ENCODE assay signal across 8 mouse cellular contexts in the genomic region with DNA sequence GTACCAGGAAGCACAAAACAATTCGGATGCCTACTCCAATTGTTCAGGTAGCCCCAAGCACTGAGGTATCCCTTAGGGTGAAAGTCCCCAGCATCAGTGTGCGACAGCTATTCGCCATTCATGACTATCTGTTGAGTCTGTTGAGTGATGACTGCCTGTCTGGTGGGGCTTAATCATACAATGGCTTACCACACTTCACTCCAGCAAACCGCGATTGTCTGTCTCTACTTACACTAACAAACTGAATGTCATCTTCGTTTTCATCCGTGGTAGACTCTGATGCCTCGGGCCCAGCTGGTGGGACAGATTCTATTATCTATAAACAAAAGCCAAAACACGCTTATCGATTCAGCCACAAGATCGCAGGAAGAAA. TPM values are rescaled to one million over a fixed set of nuclear protein-coding genes. Genes with fewer than 3 reads are reported as not detected.
A peak's percentile ranks its signal among the peaks of the same experiment; 100 is the strongest.
DNase-seq lines count a peak whose midpoint lies in the region; ATAC-seq and TF ChIP-seq lines count a peak whose summit lies in the region.

No protein-coding gene starts in this region.

- H3K4me3 ChIP-seq in heart, embryonic 13.5 days, result peak overlapping the region; percentile 82
- peak overlapping the region; percentile 89 to 94 (median 93) for H3K4me3 ChIP-seq in CH12.LX (replicated peaks in 1 of 3; ENCODE audit: low read depth in 2 of 3, low read length in 2 of 3, poor library complexity in 1 of 3)
- peak overlapping the region; percentile 98 for H3K4me3 ChIP-seq in embryonic facial prominence, embryonic 13.5 days
- H3K4me3 ChIP-seq in intestine, embryonic 15.5 days (replicated peaks), result peak overlapping the region; percentile 91
- H3K4me3 ChIP-seq in midbrain, postnatal 0 days (ENCODE audit: low read depth, low read length), result peak overlapping the region; percentile 93

- H3K79me2 ChIP-seq in CH12.LX (replicated peaks; ENCODE audit: control insufficient read depth, extremely low read depth, insufficient read depth, poor library complexity, severe bottlenecking), result peaks cover 45% of the 10 kb centered on the region

- TF ChIP-seq RAD21 in CH12.LX (IDR thresholded peaks at IDR 0.05; ENCODE audit: low read depth, low read length), result no peak

- no peak for TF ChIP-seq POLR2A in CH12.LX (IDR thresholded peaks at IDR 0.05; ENCODE audit: low read depth, low read length)

- no peak for TF ChIP-seq CTCF in CH12.LX (conservative IDR thresholded peaks at IDR 0.05 in 1 of 2, IDR thresholded peaks at IDR 0.05 in 1 of 2; ENCODE audit: low read depth in 2 of 2, low read length in 2 of 2)
- TF ChIP-seq CTCF in midbrain, postnatal 0 days (IDR thresholded peaks at IDR 0.05), result no peak

- dilution Hi-C loops in CH12.LX (cut with MboI; ENCODE audit: extremely low pct_ligation_motif_present, extremely low pct_unique_long_range_greater_than_20kb, low sequenced_read_pairs), result no loop called here

- H3K9ac ChIP-seq in heart, embryonic 13.5 days, result peak overlapping the region; percentile 96
- peak overlapping the region; percentile 87 for H3K9ac ChIP-seq in CH12.LX (ENCODE audit: insufficient read depth, low read depth)
- H3K9ac ChIP-seq in embryonic facial prominence, embryonic 13.5 days, result peak overlapping the region; percentile 98
- H3K9ac ChIP-seq in intestine, embryonic 15.5 days, result peak overlapping the region; percentile 99
- H3K9ac ChIP-seq in midbrain, postnatal 0 days (replicated peaks; ENCODE audit: low read length, poor library complexity, severe bottlenecking), result peak overlapping the region; percentile 93

- no peaks in the 10 kb centered on the region for H3K27me3 ChIP-seq in heart, embryonic 13.5 days (replicated peaks)
- H3K27me3 ChIP-seq in CH12.LX (replicated peaks), result no peaks in the 10 kb centered on the region
- no peaks in the 10 kb centered on the region for H3K27me3 ChIP-seq in embryonic facial prominence, embryonic 13.5 days
- no peaks in the 10 kb centered on the region for H3K27me3 ChIP-seq in intestine, embryonic 15.5 days (replicated peaks)
- no peaks in the 10 kb centered on the region for H3K27me3 ChIP-seq in midbrain, postnatal 0 days (ENCODE audit: insufficient read depth, low read length)

- no peaks in the 10 kb centered on the region for H3K9me3 ChIP-seq in heart, embryonic 13.5 days
- peaks cover 2% of the 10 kb centered on the region for H3K9me3 ChIP-seq in CH12.LX (replicated peaks; ENCODE audit: low read length)
- no peaks in the 10 kb centered on the region for H3K9me3 ChIP-seq in embryonic facial prominence, embryonic 13.5 days
- no peaks in the 10 kb centered on the region for H3K9me3 ChIP-seq in intestine, embryonic 15.5 days
- no peaks in the 10 kb centered on the region for H3K9me3 ChIP-seq in midbrain, postnatal 0 days (ENCODE audit: low read length)

- H3K36me3 ChIP-seq in heart, embryonic 13.5 days, result peaks cover 43% of the 10 kb centered on the region
- H3K36me3 ChIP-seq in CH12.LX (replicated peaks in 1 of 2; ENCODE audit: control insufficient read depth in 1 of 2, insufficient read depth in 1 of 2, low read length in 1 of 2), result peaks cover 21 to 39% of the 10 kb centered on the region in 2 experiments
- H3K36me3 ChIP-seq in embryonic facial prominence, embryonic 13.5 days, result peaks cover 32% of the 10 kb centered on the region
- peaks cover 4% of the 10 kb centered on the region; the same call in 1 of the 2 replicates for H3K36me3 ChIP-seq in intestine, embryonic 15.5 days
- peaks cover 3% of the 10 kb centered on the region; the same call in 1 of the 2 replicates for H3K36me3 ChIP-seq in midbrain, postnatal 0 days (ENCODE audit: insufficient read depth, low read length)

- no peak for ATAC-seq in heart, embryonic 13.5 days (ENCODE audit: extremely low read depth, insufficient number of reproducible peaks, low FRiP score, low TSS enrichment)
- ATAC-seq in embryonic facial prominence, embryonic 13.5 days (ENCODE audit: insufficient number of reproducible peaks, insufficient read depth, low FRiP score, low TSS enrichment, low read depth), result no peak
- peak; percentile 25 for ATAC-seq in intestine, embryonic 15.5 days
- no peak for ATAC-seq in midbrain, postnatal 0 days (ENCODE audit: low FRiP score)

- in situ Hi-C loops in CH12.LX (cut with MboI; ENCODE audit: low pct_ligation_motif_present, low pct_unique_long_range_greater_than_20kb, low sequenced_read_pairs), result no loop called here

- peaks cover 21% of the 10 kb centered on the region for H3K4me1 ChIP-seq in heart, embryonic 13.5 days
- peaks cover 2 to 28% of the 10 kb centered on the region in 2 experiments; a peak in 3 of 4 replicates for H3K4me1 ChIP-seq in CH12.LX (ENCODE audit: control insufficient read depth in 1 of 2, insufficient read depth in 2 of 2)
- peaks cover 18% of the 10 kb centered on the region for H3K4me1 ChIP-seq in embryonic facial prominence, embryonic 13.5 days
- H3K4me1 ChIP-seq in intestine, embryonic 15.5 days (replicated peaks), result peaks cover 8% of the 10 kb centered on the region
- peaks cover 7% of the 10 kb centered on the region for H3K4me1 ChIP-seq in midbrain, postnatal 0 days (ENCODE audit: insufficient read depth, low read length)

- no peak for DNase-seq in heart, postnatal 4 days
- peak; percentile 29 for DNase-seq in CH12.LX (ENCODE audit: extremely low read depth)
- no peak for DNase-seq in midbrain, postnatal 0 days (ENCODE audit: low spot score)
- no peak for DNase-seq in layer of hippocampus, postnatal 36 days
- DNase-seq in urinary bladder, adult 18-20 months (ENCODE audit: low spot score in 2 of 2), result no peak

- H3K27ac ChIP-seq in heart, embryonic 13.5 days (replicated peaks), result peak overlapping the region; percentile 93
- H3K27ac ChIP-seq in CH12.LX (ENCODE audit: insufficient read depth, low read depth), result no peak overlapping the region
- peak overlapping the region; percentile 92 for H3K27ac ChIP-seq in embryonic facial prominence, embryonic 13.5 days
- peak overlapping the region; percentile 93 for H3K27ac ChIP-seq in intestine, embryonic 15.5 days
- H3K27ac ChIP-seq in midbrain, postnatal 0 days (ENCODE audit: low read depth, low read length), result peak overlapping the region; percentile 93

- peak overlapping the region; percentile 83 for H3K4me2 ChIP-seq in heart, embryonic 13.5 days
- peak overlapping the region; percentile 72 for H3K4me2 ChIP-seq in CH12.LX (ENCODE audit: insufficient read depth, low read depth, poor library complexity, severe bottlenecking)
- H3K4me2 ChIP-seq in embryonic facial prominence, embryonic 13.5 days, result peak overlapping the region; percentile 78
- H3K4me2 ChIP-seq in intestine, embryonic 15.5 days (replicated peaks), result peak overlapping the region; percentile 56
- H3K4me2 ChIP-seq in midbrain, postnatal 0 days (ENCODE audit: low read depth, low read length, poor library complexity, severe bottlenecking), result peak overlapping the region; percentile 77

- no peak for TF ChIP-seq EP300 in CH12.LX (IDR thresholded peaks at IDR 0.05; ENCODE audit: low read length)

- WGBS in heart, embryonic 13.5 days, result 6% methylated on average over 11 of the region's 11 CpGs
- 7% methylated on average over 11 of the region's 11 CpGs for WGBS in embryonic facial prominence, embryonic 13.5 days
- WGBS in intestine, embryonic 15.5 days, result 6% methylated on average over 11 of the region's 11 CpGs
- WGBS in midbrain, postnatal 0 days, result 7% methylated on average over 11 of the region's 11 CpGs

TF ChIP-seq in CH12.LX, 34 proteins besides CTCF, POLR2A, EP300 and RAD21 (continues in another document):
- TF ChIP-seq CHD2 (IDR thresholded peaks at IDR 0.05; ENCODE audit: low read length) (no peak), ZC3H11A (IDR thresholded peaks at IDR 0.05; ENCODE audit: low read depth, low read length) (no peak), ZMIZ1 (IDR thresholded peaks at IDR 0.05; ENCODE audit: low read depth, low read length) (no peak), SIN3A (IDR thresholded peaks at IDR 0.05; ENCODE audit: low read length) (no peak), JUND (conservative IDR thresholded peaks at IDR 0.05; ENCODE audit: low read depth, low read length) (no peak), ZNF384 (IDR thresholded peaks at IDR 0.05; ENCODE audit: low read depth, low read length) (no peak), TBP (conservative IDR thresholded peaks at IDR 0.05; ENCODE audit: low read depth, low read length) (no peak), UBTF (IDR thresholded peaks at IDR 0.05; ENCODE audit: low read depth, low read length) (no peak), MYC (IDR thresholded peaks at IDR 0.05; ENCODE audit: low read depth, low read length) (no peak), POLR2AphosphoS2 (IDR thresholded peaks at IDR 0.05; ENCODE audit: low read depth, low read length) (no peak), NELFE (IDR thresholded peaks at IDR 0.05; ENCODE audit: low read depth, low read length) (no peak), RCOR1 (conservative IDR thresholded peaks at IDR 0.05; ENCODE audit: low read depth, low read length) (no peak), MXI1 (IDR thresholded peaks at IDR 0.05; ENCODE audit: low read depth, low read length) (no peak), MAFK (IDR thresholded peaks at IDR 0.05; ENCODE audit: insufficient replicate concordance, low read length) (no peak)

RNA-seq across cellular contexts. Expression of gene Zfp451, which starts 0.9 kb away (rescaled TPM):
- 12.4 and 14.6 TPM in 2 replicates for polyA plus RNA-seq in heart, embryonic 13.5 days (2015; fragmentation: Nextera tagmentation; extraction: Ambion mirVana)
- 10 to 100 TPM; 21.1 to 30.8 TPM for total RNA-seq in heart, postnatal 4 days (2021)
- total RNA-seq in CH12.LX (2012; rRNA removed), result 13.9 and 16.6 TPM in 2 replicates
- total RNA-seq in CH12.LX (2014; rRNA removed), result 21.2 and 23.0 TPM in 2 replicates
- polyA plus RNA-seq in CH12.LX (2012; ENCODE audit: insufficient read length, low read depth), result 20.5 and 22.9 TPM in 2 replicates
- 28.5 and 31.4 TPM in 2 replicates for polyA plus RNA-seq in embryonic facial prominence, embryonic 13.5 days (2015; fragmentation: Nextera tagmentation; extraction: Ambion mirVana)
- 17.6 and 18.2 TPM in 2 replicates for polyA plus RNA-seq in intestine, embryonic 15.5 days (2015; fragmentation: Nextera tagmentation; extraction: Ambion mirVana)
- 78.8 and 101 TPM in 2 replicates for total RNA-seq in midbrain, postnatal 0 days (2014; rRNA removed)
- polyA plus RNA-seq in midbrain, postnatal 0 days (2015; fragmentation: Nextera tagmentation; extraction: Ambion mirVana), result 29.2 and 34.2 TPM in 2 replicates
- 10 to 100 TPM; 53.8 to 55.3 TPM for total RNA-seq in layer of hippocampus, postnatal 36 days (2021)

RNA-seq across cellular contexts. Expression of gene Bag2, which starts 55.9 kb away (rescaled TPM):
- 69.4 and 82.4 TPM in 2 replicates for polyA plus RNA-seq in heart, embryonic 13.5 days (2015; fragmentation: Nextera tagmentation; extraction: Ambion mirVana)
- 10 to 100 TPM; 62.7 to 67.7 TPM for total RNA-seq in heart, postnatal 4 days (2021)
- total RNA-seq in CH12.LX (2012; rRNA removed) (51.1 and 54.8 TPM in 2 replicates), CH12.LX (2014; rRNA removed) (73.5 and 81.7 TPM in 2 replicates)
- 62.1 and 64.4 TPM in 2 replicates for polyA plus RNA-seq in CH12.LX (2012; ENCODE audit: insufficient read length, low read depth)
- polyA plus RNA-seq in embryonic facial prominence, embryonic 13.5 days (2015; fragmentation: Nextera tagmentation; extraction: Ambion mirVana), result 40.5 and 40.7 TPM in 2 replicates
- 55.8 and 56.3 TPM in 2 replicates for polyA plus RNA-seq in intestine, embryonic 15.5 days (2015; fragmentation: Nextera tagmentation; extraction: Ambion mirVana)
- 12.8 and 26.1 TPM in 2 replicates for total RNA-seq in midbrain, postnatal 0 days (2014; rRNA removed)
- polyA plus RNA-seq in midbrain, postnatal 0 days (2015; fragmentation: Nextera tagmentation; extraction: Ambion mirVana), result 28.1 and 29.0 TPM in 2 replicates
- total RNA-seq in layer of hippocampus, postnatal 36 days (2021), result 10 to 100 TPM; 10.3 to 11.3 TPM
